Mouse (Mus musculus): Measurements from ENCODE around the gene Sema7a.

GRCm38 (mm10) chr9:57968166-57968771 lies 28.4 kb downstream of the Sema7a start:
- TF ChIP-seq ZC3H11A (IDR thresholded peaks at IDR 0.05; ENCODE audit: borderline replicate concordance, low read depth, low read length) (no peak), HCFC1 (IDR thresholded peaks at IDR 0.05; ENCODE audit: borderline replicate concordance, insufficient read depth, low read length) (no peak)

Measured in ES-E14 (cell line).